Mouse (Mus musculus) kidney, adult 2 months (tissue): ENCODE results near the gene Otud7a.

Experiments used
- CTCF ChIP-seq: fragments of 200-500 bp; conservative IDR thresholded peaks from 2 replicates; pipeline ENCODE4 v1.5.1; 2011; ENCODE audit warnings: low read depth, mild to moderate bottlenecking, control low read depth, low read length, moderate library complexity, mixed read lengths; ENCODE audit not compliant: insufficient read depth, insufficient read length
- POLR2A ChIP-seq: fragments of 200-500 bp; IDR thresholded peaks from one replicate; pipeline ENCODE4 v1.6.1; 2011; ENCODE audit warnings: low read depth, low read length, control low read depth

GRCm38 (mm10) chr7:63592061-63592460 is 147.5 kb downstream of the Otud7a start:
- TF ChIP-seq CTCF (no peak), POLR2A (no peak)
